Mouse (Mus musculus) gastrocnemius, postnatal 25 days (tissue): ENCODE measurements around the gene Plin4. TPM values are rescaled to one million over a fixed set of nuclear protein-coding genes. Genes with fewer than 3 reads are reported as not detected.

Experiments used
- DNase-seq: peaks from one replicate; pipeline ENCODE4 v3.0.0; 2022
- long read RNA-seq, 2 experiments: library from polyadenylated mRNA; stranded (forward); transcript quantifications; one replicate each; pipeline ENCODE4 v2.0.0; 2021
- total RNA-seq, 2 experiments: library from RNA; stranded (reverse); gene quantifications; 1 replicate in 1 of 2; 2 replicates in 1 of 2; pipeline ENCODE4 v1.2.3; 2021

Gene Plin4
- 100 to 1,000 TPM; 177 to 234 TPM for total RNA-seq
- long read RNA-seq, experiment 1, partial matches to known transcripts: 4 of 43 reads
- long read RNA-seq, experiment 1, other reads (novel, unspliced or antisense): 39 of 43 reads
- long read RNA-seq, experiment 2, partial matches to known transcripts: 9 of 43 reads
- long read RNA-seq, experiment 2, other reads (novel, unspliced or antisense): 34 of 43 reads

DNA sequence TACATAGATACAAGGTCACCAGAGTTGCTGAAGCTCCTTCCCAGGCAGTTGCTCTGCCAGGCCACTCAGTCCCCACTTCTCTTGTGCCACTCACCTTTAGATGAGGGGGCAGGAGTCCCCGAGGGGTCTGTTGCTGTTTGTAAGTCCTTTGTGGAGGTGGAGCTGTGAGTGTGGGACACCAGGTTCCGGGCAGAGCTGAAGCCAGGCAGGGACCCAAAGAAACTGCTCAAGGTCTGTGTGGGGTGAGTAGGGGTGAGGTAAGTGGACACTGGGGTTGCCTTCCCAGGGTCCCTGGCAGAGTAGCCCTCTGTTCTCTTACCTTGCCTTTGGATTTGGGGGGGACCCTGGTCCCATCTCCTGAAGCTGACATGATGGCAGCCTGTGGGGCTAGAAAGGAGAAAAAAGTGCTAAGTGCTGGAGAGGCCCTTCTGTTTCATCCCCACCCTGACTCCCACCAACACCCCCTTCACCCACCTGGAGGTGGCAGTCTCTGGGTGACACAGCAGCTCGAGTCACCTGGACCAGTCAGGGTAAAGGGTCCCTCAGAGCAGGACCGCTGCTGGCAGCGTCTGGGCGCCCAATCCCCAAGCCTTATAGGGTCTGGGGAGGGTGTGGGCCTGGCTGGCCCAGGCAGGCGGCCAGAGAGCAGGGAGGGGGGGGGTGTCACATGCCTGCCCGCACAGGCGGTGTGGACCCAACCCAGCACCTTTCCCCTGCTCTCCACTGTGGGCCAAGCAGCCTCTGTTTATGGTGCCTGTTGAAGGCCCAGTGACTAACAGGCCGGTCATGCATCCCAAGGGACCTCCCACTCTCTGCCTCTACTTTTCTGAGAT is at the start of gene Plin4:
TSS of gene Plin4 (minus strand) at position 585 of the 833 bp plus-strand sequence.
- peak; percentile 91 for DNase-seq

DNA sequence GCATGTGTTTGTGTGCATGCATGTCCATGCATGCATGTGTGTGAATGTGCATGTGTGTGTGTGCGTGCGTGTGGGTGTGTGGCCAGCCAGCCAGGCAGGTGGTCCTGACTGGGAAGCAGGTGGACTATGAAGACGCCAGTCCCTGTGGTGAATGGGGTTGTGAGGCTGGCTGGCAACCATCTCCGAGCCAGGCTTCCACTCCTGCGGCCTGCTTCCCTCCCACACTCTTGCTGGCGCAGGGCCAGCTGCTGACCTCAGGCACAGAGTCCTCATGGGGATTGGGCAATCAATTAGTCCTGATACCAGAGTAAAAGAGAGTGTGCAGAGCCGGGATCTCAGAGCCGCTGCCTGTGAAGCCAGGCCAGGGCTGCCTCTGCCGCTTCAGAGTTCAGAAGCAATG is 44.0 kb upstream of the Plin4 start:
- DNase-seq: peak; percentile 47

DNA sequence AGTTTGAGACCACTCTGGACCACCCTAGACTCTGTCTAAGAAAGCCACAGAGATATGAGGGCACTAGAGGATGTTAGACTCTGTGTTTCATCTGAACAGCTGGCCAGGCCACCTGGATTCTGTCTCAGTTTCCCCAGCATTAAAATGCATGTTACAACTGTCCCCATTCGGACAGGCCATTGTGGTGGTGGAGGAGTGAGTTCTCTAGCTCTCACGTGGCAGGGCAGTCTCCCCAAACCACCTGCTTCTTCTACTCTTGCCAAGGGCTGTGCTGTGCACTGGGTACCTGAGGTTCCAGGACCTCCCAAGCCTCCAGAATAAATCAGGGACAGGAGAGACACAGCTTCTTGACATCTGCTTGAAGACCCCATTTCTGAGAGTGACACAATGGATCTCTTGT is 40.3 kb upstream of the Plin4 start:
- DNase-seq: no peak

DNA sequence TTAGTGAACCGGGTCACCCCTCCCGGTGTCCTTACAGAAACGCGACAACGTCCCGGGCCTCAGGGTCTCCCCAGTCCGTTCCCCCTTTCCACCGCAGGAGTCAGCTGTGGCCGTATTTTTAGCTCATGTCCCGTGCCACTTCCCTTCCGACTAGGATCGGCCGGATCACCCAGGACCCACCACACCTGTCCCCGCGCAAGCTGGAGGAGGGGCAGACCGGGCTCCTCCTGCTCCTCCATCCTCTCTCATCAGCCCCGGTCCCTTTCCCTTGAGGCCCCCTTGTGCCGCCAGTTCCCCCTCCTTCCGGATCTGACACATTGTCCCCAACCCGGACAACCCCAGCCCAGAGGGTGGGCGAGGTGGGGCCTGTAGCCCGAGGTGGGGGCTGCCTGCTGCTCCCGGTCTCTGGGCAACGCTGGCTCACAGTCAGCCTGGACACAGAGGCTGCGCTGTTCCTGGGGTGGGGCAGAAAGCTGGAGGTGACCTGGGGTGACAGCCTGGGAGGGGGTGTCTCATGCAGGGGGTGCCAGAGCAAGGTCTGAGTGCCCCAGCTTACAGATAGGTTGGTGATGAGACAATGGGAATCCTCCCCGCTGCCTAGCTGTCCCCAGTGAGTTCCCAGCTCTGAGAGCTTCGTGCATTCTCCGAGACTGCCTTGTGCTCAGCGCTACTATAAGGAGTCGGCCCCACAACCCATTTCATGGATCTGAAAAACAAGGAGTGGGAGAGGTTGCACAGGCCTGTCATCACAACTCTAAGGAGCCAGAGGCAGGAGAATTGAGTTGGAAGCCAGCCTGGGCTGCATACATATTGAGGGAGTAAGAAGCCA is 39.4 kb upstream of the Plin4 start:
- no peak for DNase-seq

DNA sequence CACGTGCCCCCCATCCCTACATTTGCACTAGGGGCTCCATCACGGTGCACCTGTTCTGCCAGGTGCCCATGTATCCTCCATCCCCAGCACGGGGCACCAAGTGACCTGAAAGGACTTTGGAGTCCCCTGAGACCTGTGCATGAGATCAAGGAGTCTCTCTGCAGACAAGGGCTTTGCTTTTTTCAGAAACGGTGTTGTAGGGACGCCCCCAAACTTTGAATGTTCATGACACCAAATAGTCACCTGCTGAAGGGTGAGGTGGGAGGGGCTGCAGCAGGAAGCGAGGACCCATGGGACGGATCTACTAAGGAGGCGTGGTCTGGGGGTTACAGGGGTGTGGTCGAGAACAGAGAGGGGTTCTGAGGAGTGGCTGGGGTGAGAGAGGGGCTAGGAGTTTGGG is 38.7 kb upstream of the Plin4 start:
- no peak for DNase-seq

DNA sequence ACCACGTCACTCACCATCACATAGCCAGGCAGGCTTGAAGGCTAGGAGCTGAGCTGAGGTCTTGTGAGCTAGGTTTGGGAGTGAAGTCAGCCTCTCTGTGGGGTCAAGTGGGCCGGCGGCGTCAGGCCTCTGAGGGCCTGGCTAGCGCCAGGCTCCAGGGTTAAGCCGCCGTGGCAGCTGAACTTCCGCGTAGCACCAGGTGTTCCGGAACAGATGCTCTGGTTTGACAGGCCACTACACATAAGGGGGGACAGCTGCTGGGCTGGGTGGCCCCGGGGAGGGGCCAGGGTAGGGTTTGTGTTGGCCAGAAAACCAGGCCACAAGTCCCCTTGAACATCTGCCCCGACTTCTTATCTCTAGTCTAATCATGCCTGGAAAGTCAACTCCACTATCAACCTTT is 37.8 kb upstream of the Plin4 start:
- DNase-seq: no peak

DNA sequence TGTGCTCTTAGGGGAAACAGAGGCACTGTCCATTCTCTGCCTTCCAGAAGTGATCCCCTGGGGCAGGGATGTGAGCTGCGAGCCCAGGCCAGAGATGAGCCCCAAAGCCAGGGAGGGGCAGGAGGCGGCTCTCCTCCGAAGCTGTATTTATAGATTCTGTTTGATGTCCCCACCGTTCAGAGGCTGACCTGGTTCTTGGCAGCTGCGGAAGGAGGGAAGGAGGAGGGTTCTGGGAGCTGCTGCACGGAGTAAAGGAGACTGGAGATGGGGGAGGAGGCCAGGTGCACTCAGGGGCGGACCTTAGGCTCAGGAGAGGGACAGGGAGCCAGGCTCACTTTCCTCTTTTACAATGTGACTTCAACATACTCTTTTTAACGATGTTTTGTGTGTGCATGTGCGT is 36.5 kb upstream of the Plin4 start:
- DNase-seq: no peak

DNA sequence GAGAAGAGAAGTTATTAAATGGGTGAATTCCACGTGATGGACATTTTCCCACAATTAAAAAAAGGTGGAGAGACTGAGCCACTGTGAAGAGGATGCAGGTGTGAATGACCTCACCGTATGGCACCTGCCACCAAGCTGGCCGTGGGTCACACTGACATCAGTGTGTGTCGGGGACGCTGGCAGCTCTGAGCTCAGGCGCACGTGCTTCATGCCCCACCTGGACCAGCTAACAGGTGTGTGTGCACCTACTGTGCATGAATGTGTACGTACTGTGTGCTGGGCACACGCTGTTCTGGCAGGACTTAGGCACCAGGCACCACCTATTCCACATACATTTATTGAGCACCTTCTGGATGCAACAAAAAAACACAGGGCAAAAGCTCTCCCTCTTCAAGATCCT is 34.9 kb upstream of the Plin4 start:
- DNase-seq: no peak

DNA sequence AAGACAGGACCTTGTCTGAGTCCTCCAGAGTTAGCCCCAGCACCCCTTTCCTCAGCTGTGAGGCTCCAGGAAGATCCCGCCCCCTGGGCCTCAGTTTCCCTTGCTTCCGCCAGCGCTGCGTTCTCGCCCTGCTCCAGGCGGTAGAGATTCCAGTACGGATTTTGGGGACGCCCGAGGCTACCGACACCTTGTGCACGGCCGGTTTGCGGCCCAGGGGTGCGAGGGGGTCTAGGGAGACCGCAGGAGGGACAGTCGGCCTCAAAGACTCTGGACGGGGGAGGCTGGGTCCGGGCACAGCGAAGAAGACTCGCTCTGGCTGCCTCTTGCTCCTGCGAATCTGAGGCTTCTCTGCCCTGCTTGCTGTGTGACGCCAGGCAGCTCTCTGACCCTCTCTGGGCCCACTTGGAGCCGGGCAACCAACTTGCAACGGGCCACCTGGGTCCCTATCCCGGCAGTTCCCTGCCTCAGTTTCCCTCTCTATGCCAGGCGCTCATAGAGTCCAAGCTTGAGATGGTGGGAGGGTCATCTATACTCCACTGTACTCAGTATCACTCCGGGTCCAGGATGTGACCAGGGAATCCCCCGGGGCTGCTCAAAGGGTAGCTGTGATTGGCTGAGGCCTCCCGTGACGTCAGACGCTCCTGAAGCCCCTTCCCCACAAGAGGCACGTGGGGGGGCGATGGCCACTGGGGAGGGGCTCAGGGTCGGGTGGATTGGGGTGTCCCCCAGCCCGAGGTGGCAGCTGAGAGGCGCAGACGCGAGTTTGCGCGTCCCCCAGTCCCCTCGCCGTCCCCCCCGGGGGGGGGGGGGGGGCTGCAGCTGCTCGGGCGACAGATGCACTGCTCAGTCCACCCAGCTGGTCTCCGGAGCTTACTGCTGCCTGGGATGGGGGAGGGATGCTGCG is 32.4 kb upstream of the Plin4 start:
- DNase-seq: peak; percentile 10

DNA sequence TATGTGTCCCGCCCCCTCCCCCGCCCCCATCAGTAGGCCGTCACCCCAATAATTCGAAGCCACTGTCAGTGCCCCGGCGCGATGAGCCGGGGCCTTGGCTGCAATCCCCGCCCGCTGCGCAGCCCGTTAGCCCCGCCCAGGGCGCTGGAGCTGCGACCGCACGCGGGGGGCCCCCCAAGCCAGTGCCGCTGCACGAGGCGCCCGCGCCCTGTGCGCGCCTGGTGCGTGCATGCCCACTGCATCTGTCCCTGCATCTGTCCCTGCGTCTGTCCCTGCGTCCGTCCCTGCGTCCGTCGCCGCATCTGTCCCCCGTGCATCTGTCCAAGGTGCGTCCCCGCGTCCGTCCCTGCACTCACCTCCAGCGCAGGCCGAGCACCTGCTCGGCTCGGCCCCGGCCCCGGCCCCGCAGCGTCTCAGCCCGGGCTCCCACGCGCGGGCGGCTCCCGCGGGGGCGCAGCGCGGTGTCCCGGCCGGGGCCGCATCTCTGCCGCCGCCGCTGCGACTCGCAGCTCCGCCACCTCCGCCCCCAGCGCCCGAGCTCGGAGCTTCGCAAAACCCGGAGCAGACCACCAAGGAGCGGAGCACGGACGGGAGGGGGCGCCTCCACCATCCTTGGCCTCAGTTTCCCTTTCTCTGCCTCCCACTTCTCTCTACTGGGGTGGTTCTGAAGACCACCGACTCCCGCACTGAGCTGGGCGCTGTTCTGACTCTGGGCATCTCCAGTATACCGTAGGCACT is 30.4 kb upstream of the Plin4 start, which contains the start of gene Sema6b:
TSS of gene Sema6b (minus strand) at position 486 of the 738 bp plus-strand sequence.
- peak; percentile 39 for DNase-seq

DNA sequence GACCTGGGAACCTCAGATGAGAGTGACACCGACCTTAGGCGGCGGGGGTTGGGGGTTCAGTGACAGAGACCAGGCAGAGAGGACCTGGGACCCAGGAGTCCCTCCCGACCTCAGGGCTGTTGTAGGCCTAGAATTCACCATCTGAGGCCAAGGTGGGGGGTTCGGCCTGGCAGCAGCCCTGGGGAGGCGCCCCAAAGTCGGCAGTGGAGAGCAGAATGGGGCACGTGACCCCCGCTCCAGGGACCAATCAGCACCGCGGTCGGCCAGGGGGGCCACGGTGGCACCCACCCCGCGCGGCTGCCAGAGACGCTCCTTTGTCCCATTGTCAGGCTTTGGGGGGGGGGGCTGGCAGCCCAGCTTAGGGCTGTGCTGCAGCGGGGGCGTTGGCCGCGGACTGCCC is 29.8 kb upstream of the Plin4 start:
- DNase-seq: no peak

DNA sequence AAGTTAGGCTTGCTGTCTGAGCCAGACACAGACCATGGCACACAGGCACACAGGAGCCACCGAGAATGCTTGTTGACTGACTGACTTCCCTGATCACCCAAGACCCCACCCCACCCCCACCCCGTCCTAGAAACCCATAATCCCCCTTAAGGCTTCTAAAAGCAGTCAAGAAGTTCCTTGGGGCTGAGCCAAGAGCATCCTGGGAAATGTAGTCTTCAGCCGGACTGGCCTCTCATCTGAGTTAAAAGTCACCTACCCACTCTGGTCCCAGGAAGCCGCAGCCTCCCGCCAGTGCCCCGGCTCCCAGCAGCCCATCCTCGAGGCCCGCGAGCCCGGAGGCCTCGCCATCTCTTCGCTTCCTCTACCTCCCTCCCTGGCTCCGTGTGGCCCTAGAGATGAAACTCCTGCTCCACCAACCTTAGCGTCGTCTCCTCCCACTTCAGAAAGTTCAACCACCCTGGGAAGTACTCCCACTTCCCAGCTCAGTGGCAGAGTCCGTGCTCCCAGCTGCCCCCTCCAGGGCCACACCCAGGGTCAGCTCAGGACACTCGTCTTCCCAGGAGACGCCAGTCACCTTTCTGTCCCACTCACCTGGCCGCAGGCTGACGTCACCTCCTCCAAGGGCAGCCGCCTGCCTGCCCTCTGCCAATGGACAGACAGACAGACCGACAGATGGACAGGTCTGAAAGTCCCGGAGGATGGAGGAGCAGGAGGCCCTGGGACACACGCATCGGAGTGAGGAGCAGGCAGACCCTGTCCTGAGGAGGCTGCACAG is 28.4 kb upstream of the Plin4 start:
- no peak for DNase-seq

DNA sequence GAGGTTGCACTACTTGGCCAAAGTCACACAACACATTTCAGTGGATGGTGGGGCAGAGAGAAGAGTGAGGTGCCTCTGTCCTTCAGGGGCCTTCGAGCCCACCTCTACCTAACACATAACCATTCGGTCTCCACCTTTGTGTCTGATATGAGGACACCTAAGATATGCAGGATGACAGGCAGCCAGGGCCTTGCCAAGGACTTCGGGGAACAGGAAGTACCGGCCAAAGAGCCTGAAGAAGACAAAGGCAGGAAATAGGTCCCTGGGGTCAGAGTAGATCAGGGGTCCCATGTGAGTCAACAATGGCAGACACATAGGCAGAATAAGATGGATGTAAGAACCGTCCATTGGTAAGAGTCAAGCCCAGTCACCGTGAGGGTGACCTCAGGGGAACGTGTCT is 27.0 kb upstream of the Plin4 start:
- DNase-seq: no peak

DNA sequence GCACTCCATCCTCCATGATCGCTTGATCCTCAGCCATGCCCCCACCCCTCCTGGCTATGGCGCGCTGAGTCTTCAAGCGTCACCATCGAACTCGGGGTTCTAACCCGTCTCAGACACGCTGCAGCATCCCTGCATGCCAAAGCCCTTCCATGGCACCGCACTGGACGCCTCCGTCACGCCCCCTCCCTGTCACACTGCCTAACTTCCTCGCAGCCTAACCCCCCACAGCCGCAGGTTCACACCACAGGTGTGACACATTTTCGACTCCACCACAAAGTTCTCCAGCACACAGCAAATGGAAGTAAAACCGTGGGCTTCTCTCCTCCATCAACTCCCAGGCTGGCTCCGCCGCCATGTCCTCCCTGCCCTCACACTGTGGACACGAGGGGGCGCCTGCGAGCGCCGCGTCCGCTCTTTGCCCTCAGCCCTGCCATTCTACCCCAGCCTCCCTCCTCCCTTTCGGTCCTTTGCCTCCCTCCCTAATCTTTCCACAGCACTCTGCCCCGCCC is 24.9 kb upstream of the Plin4 start:
- DNase-seq: no peak

DNA sequence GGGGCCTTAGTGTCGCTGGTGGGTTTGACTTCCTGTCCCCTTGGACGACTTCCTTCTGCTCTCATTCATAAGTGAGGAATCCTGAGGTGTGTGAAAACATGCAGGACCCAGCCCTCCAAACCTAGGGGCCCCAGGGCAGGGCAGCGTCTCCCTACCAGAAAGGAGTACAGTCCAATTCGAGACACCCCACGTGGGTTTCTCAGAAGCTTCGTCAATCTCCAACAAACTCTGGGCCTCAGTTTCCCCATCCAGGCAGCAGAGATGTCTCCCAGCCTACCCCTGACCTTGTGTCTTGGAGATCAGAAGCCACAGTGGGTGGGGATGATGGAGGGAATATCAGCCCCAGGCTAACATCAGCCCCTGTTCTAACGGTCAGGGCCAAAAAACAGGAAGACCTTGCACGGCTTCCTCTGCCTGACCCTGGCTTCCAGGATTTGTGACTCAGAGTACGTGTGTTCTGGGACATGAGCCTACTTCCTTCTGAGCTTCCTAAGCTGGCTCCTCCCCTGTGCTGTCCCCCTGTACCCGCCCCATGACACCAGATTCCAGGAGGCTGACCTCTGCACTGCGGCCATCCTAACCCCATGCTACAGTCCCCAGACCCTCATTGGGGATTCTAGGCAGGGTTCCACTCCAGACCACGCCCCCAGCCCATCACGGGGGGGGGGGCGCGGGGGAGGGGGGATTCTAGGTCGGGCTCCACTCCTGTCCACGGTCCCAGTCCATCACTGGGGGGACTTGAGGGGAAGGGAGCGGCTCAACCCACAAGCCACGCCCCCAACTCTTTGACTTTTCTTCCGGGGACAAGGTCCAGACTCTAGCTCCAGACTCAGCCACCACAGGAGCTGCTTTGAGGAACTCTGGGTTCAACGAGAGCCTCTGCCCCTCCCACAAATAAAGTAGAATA is 24.1 kb upstream of the Plin4 start:
- DNase-seq: peak; percentile 85

DNA sequence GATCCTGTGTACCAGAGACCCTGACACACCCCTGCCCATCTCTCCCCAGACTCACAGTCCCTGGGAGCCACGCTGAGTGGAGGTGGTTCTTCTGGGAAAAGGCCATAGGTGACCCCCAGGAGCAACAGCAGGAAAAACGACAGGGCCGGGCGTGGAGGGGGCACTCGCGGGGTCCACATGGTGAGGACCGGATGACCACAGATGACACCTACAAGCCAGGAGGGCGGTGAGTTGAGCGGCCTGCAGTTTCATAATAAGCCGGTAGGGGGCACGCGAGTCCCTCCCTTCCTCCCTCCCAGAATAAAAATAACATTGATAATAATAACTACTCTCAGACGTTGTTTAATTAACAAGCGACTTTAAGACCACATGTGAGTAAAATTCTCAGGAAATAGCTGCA is 23.1 kb upstream of the Plin4 start:
- DNase-seq: peak; percentile 65

DNA sequence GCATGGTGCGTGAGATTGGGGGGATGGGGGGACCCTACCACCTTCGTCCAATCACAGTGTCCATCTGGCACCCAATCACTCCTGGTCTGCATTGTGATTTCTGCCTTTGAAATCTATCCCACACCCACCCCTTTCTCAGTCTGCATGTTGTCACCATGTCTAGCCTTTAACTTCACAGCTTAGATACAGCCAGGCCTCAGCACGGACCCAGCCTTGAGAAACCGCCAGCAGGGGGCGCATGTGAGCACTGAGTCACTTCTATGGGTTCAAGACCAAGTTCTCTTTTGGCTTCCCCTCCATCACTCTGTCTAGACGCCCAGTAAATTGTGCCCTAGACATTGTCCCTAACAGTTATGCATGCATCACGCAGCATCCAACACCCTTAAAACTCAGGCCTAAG is 22.2 kb upstream of the Plin4 start:
- no peak for DNase-seq

DNA sequence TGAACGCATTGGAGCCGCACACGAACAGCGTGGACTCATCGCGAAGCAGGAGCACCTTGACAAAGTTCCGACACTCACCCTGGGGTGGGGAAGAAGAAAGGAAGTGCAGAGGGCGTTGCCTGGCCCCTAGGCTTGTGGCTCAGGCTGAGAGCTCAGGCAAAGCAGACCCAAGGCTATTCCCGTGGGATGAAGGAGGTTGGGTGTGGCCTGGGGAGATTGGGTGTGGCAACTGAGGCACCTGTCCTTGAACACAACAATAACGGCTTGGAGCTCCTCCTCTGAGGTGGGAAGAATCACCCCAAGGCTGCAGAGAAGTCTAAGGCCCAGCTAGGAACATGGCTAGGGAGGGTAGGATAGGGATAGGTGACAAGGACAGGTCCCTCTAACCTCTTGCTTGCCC is 21.5 kb upstream of the Plin4 start:
- no peak for DNase-seq

DNA sequence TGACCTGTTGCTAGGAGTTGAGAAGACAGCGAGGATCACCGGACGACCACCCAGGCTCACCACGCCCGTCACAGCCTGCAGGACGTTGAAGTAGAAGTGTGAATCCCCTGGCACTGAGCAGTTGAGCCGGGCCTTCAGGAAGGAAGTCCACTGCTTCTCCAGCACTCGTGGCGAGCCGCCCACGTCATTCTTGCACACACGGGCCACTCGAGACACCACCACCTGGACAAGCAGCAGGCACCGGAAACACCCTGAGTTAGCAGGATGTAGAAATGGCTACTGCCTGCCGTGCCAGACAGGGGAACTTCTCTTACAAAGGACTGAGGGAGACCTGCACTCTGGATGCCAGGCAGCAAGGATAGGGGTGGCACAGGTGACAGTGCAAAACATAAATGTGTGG is 18.6 kb upstream of the Plin4 start:
- DNase-seq: no peak
